Mouse (Mus musculus): ENCODE results near the gene Stpg3. TPM values are rescaled to one million over a fixed set of nuclear protein-coding genes. Genes with fewer than 3 reads are reported as not detected.

Stpg3 gene
- polyA plus RNA-seq, 1 experiment from 2014 or later, result not detected

GRCm38 (mm10) chr2:25255284-25255779, 40.9 kb upstream of the Stpg3 start, which contains the start of gene Tmem203:
Gene Tmem203, plus strand, starts transcription at chr2:25255439.
- WGBS, result 0% methylated on average over 39 of the region's 39 CpGs
- peak within 1 kb of the TSS; percentile 86 for H3K27ac ChIP-seq (ENCODE audit: low read depth, low read length)
- peak within 1 kb of the TSS; percentile 99 for H3K4me3 ChIP-seq (ENCODE audit: low read length)
- peaks cover 19% of the 10 kb centered on the region for H3K4me1 ChIP-seq (ENCODE audit: control insufficient read depth, insufficient read depth, low read depth, low read length)
- ATAC-seq, result peak; percentile 91
- H3K4me2 ChIP-seq (ENCODE audit: low read length), result peak within 1 kb of the TSS; percentile 96
- no peaks in the 10 kb centered on the region for H3K9me3 ChIP-seq (ENCODE audit: control insufficient read depth, low read length)
- H3K36me3 ChIP-seq (ENCODE audit: control insufficient read depth, insufficient read depth, low read length), result peaks cover 2% of the 10 kb centered on the region; the same call in 1 of the 2 replicates
- H3K27me3 ChIP-seq (replicated peaks; ENCODE audit: control insufficient read depth, insufficient read depth, low read length), result no peaks in the 10 kb centered on the region
- H3K9ac ChIP-seq (ENCODE audit: low read depth, low read length), result peak within 1 kb of the TSS; percentile 97

- H3K36me3 ChIP-seq (ENCODE audit: control insufficient read depth, insufficient read depth, low read length), result peaks cover 2% of the 10 kb centered on the region; the same call in 1 of the 2 replicates
- no peak for ATAC-seq
- H3K4me3 ChIP-seq (ENCODE audit: low read length), result no peak overlapping the region
- H3K4me2 ChIP-seq (ENCODE audit: low read length), result no peak overlapping the region
- H3K4me1 ChIP-seq (ENCODE audit: control insufficient read depth, insufficient read depth, low read depth, low read length), result peaks cover 19% of the 10 kb centered on the region
- H3K9me3 ChIP-seq (ENCODE audit: control insufficient read depth, low read length), result no peaks in the 10 kb centered on the region
- H3K27me3 ChIP-seq (replicated peaks; ENCODE audit: control insufficient read depth, insufficient read depth, low read length), result no peaks in the 10 kb centered on the region
- 91% methylated on average over 1 of the region's 1 CpGs for WGBS
- no peak overlapping the region for H3K27ac ChIP-seq (ENCODE audit: low read depth, low read length)
- H3K9ac ChIP-seq (ENCODE audit: low read depth, low read length), result no peak overlapping the region
Observed at GRCm38 (mm10) chr2:25252331-25252730, 37.9 kb upstream of the Stpg3 start.

GRCm38 (mm10) chr2:25246183-25247072, 32.0 kb upstream of the Stpg3 start, which contains the start of gene AL732309.1:
Gene AL732309.1, minus strand, starts transcription at chr2:25246863.
- 86% methylated on average over 10 of the region's 10 CpGs for WGBS
- Histone ChIP-seq H3K4me1 (ENCODE audit: control insufficient read depth, insufficient read depth, low read depth, low read length) (peaks cover 16% of the 10 kb centered on the region), H3K4me2 (ENCODE audit: low read length) (no peak within 1 kb of the TSS), H3K4me3 (ENCODE audit: low read length) (no peak within 1 kb of the TSS), H3K9me3 (ENCODE audit: control insufficient read depth, low read length) (no peaks in the 10 kb centered on the region), H3K27me3 (replicated peaks; ENCODE audit: control insufficient read depth, insufficient read depth, low read length) (no peaks in the 10 kb centered on the region), H3K9ac (ENCODE audit: low read depth, low read length) (no peak within 1 kb of the TSS), H3K36me3 (ENCODE audit: control insufficient read depth, insufficient read depth, low read length) (peaks cover 12% of the 10 kb centered on the region), H3K27ac (ENCODE audit: low read depth, low read length) (no peak within 1 kb of the TSS)
- no peak for ATAC-seq

- Histone ChIP-seq H3K27ac (ENCODE audit: low read depth, low read length) (no peak overlapping the region), H3K36me3 (ENCODE audit: control insufficient read depth, insufficient read depth, low read length) (peaks cover 12% of the 10 kb centered on the region), H3K9me3 (ENCODE audit: control insufficient read depth, low read length) (no peaks in the 10 kb centered on the region), H3K9ac (ENCODE audit: low read depth, low read length) (no peak overlapping the region), H3K27me3 (replicated peaks; ENCODE audit: control insufficient read depth, insufficient read depth, low read length) (no peaks in the 10 kb centered on the region), H3K4me2 (ENCODE audit: low read length) (no peak overlapping the region), H3K4me1 (ENCODE audit: control insufficient read depth, insufficient read depth, low read depth, low read length) (peaks cover 25% of the 10 kb centered on the region), H3K4me3 (ENCODE audit: low read length) (no peak overlapping the region)
- no peak for ATAC-seq
- WGBS, result 89% methylated on average over 4 of the region's 4 CpGs
Observed at GRCm38 (mm10) chr2:25244144-25244543, 29.7 kb upstream of the Stpg3 start.

- Histone ChIP-seq H3K4me3 (ENCODE audit: low read length) (peak overlapping the region; percentile 68), H3K4me2 (ENCODE audit: low read length) (peak overlapping the region; percentile 87), H3K27ac (ENCODE audit: low read depth, low read length) (no peak overlapping the region), H3K27me3 (replicated peaks; ENCODE audit: control insufficient read depth, insufficient read depth, low read length) (peaks cover 2% of the 10 kb centered on the region; the same call in 1 of the 2 replicates), H3K9ac (ENCODE audit: low read depth, low read length) (peak overlapping the region; percentile 90), H3K36me3 (ENCODE audit: control insufficient read depth, insufficient read depth, low read length) (peaks cover 12% of the 10 kb centered on the region), H3K9me3 (ENCODE audit: control insufficient read depth, low read length) (no peaks in the 10 kb centered on the region), H3K4me1 (ENCODE audit: control insufficient read depth, insufficient read depth, low read depth, low read length) (peaks cover 25% of the 10 kb centered on the region)
- no peak for ATAC-seq
- WGBS, result 78% methylated on average over 8 of the region's 8 CpGs
Observed at GRCm38 (mm10) chr2:25243342-25243741, 28.9 kb upstream of the Stpg3 start.

GRCm38 (mm10) chr2:25242101-25242506, 27.7 kb upstream of the Stpg3 start, which contains the start of the genes Rnf208 and Cysrt1:
Gene Rnf208, plus strand, starts transcription at chr2:25242255.
Gene Cysrt1, minus strand, starts transcription at chr2:25242452.
- no peaks in the 10 kb centered on the region for H3K9me3 ChIP-seq (ENCODE audit: control insufficient read depth, low read length)
- 0% methylated on average over 46 of the region's 59 CpGs for WGBS
- H3K27me3 ChIP-seq (replicated peaks; ENCODE audit: control insufficient read depth, insufficient read depth, low read length), result peaks cover 2% of the 10 kb centered on the region; the same call in 1 of the 2 replicates
- H3K4me2 ChIP-seq (ENCODE audit: low read length), result peak within 1 kb of the TSS; percentile 87
- peak within 1 kb of the TSS; percentile 80 for H3K27ac ChIP-seq (ENCODE audit: low read depth, low read length)
- peak within 1 kb of the TSS; percentile 68 for H3K4me3 ChIP-seq (ENCODE audit: low read length)
- peaks cover 25% of the 10 kb centered on the region for H3K4me1 ChIP-seq (ENCODE audit: control insufficient read depth, insufficient read depth, low read depth, low read length)
- H3K36me3 ChIP-seq (ENCODE audit: control insufficient read depth, insufficient read depth, low read length), result peaks cover 12% of the 10 kb centered on the region
- peak; percentile 62 for ATAC-seq
- peak within 1 kb of the TSS; percentile 90 for H3K9ac ChIP-seq (ENCODE audit: low read depth, low read length)

- Histone ChIP-seq H3K27me3 (replicated peaks; ENCODE audit: control insufficient read depth, insufficient read depth, low read length) (peaks cover 2% of the 10 kb centered on the region; the same call in 1 of the 2 replicates), H3K27ac (ENCODE audit: low read depth, low read length) (peak overlapping the region; percentile 80; the same call in 1 of the 2 replicates), H3K4me3 (ENCODE audit: low read length) (peak overlapping the region; percentile 68), H3K9ac (ENCODE audit: low read depth, low read length) (peak overlapping the region; percentile 90), H3K4me2 (ENCODE audit: low read length) (peak overlapping the region; percentile 87), H3K9me3 (ENCODE audit: control insufficient read depth, low read length) (no peaks in the 10 kb centered on the region), H3K4me1 (ENCODE audit: control insufficient read depth, insufficient read depth, low read depth, low read length) (peaks cover 25% of the 10 kb centered on the region), H3K36me3 (ENCODE audit: control insufficient read depth, insufficient read depth, low read length) (peaks cover 10% of the 10 kb centered on the region)
- ATAC-seq, result peak; percentile 25
- WGBS, result 11% methylated on average over 6 of the region's 6 CpGs
Observed at GRCm38 (mm10) chr2:25241438-25241775, 27.0 kb upstream of the Stpg3 start.

GRCm38 (mm10) chr2:25240723-25241437, 26.4 kb upstream of the Stpg3 start:
- 1% methylated on average over 29 of the region's 29 CpGs for WGBS
- H3K4me1 ChIP-seq (ENCODE audit: control insufficient read depth, insufficient read depth, low read depth, low read length), result peaks cover 25% of the 10 kb centered on the region
- peaks cover 2% of the 10 kb centered on the region; the same call in 1 of the 2 replicates for H3K27me3 ChIP-seq (replicated peaks; ENCODE audit: control insufficient read depth, insufficient read depth, low read length)
- peak overlapping the region; percentile 68 for H3K4me3 ChIP-seq (ENCODE audit: low read length)
- H3K9me3 ChIP-seq (ENCODE audit: control insufficient read depth, low read length), result no peaks in the 10 kb centered on the region
- peak overlapping the region; percentile 44 for H3K27ac ChIP-seq (ENCODE audit: low read depth, low read length)
- peak overlapping the region; percentile 56 for H3K9ac ChIP-seq (ENCODE audit: low read depth, low read length)
- H3K4me2 ChIP-seq (ENCODE audit: low read length), result peak overlapping the region; percentile 87
- H3K36me3 ChIP-seq (ENCODE audit: control insufficient read depth, insufficient read depth, low read length), result peaks cover 10% of the 10 kb centered on the region
- ATAC-seq, result peak; percentile 84

Data from hindbrain, embryonic 16.5 days (tissue).